Mouse (Mus musculus) hindbrain, embryonic 10.5 days (tissue): ENCODE measurements around the gene Phf20. TPM values are rescaled to one million over a fixed set of nuclear protein-coding genes. Genes with fewer than 3 reads are reported as not detected.

Source experiments
- DNase-seq: peaks from one replicate; pipeline ENCODE4 v3.0.0-alpha.2; 2017; ENCODE audit warnings: low spot score
- H3K27ac ChIP-seq: fragments of 300-500 bp; sonication (generic); 2 replicates; pipeline ENCODE4 v1.5.1; 2016; ENCODE audit warnings: mild to moderate bottlenecking, moderate library complexity
- H3K27me3 ChIP-seq: fragments of 300-500 bp; sonication (generic); 2 replicates; pipeline ENCODE4 v1.6.1; 2016; ENCODE audit warnings: mild to moderate bottlenecking; ENCODE audit not compliant: poor library complexity, insufficient read depth, severe bottlenecking
- H3K36me3 ChIP-seq: fragments of 300-500 bp; sonication (generic); 2 replicates; pipeline ENCODE4 v1.6.1; 2016; ENCODE audit warnings: mild to moderate bottlenecking, moderate library complexity
- H3K4me1 ChIP-seq: fragments of 300-500 bp; sonication (generic); replicated peaks from 2 replicates; pipeline ENCODE4 v1.6.1; 2016; ENCODE audit warnings: mild to moderate bottlenecking
- H3K4me3 ChIP-seq: fragments of 300-500 bp; sonication (generic); 2 replicates; pipeline ENCODE4 v1.5.1; 2016; ENCODE audit warnings: mild to moderate bottlenecking, moderate library complexity
- H3K9me3 ChIP-seq: fragments of 300-500 bp; sonication (generic); 2 replicates; pipeline ENCODE4 v1.6.1; 2016; ENCODE audit warnings: mild to moderate bottlenecking, moderate library complexity
- WGBS: fragments of 180-500 bp; shearing (Covaris S2); methylation state at CpG from one replicate; pipeline ENCODE4 v1.1.7; 2016; 5-methylcytosine and 5-hydroxymethylcytosine counted together
- polyA plus RNA-seq: library from polyadenylated mRNA; unstranded; fragments of >200 nt; fragmentation: Nextera tagmentation; extraction: Ambion mirVana; gene quantifications from 2 replicates; pipeline ENCODE4 v1.2.1, GENCODE M21; 2016

Gene Phf20
- polyA plus RNA-seq, 1 experiment from 2014 or later, result 73.4 TPM

- Histone ChIP-seq H3K9me3 (no peaks in the 10 kb centered on the region), H3K36me3 (peaks cover 93% of the 10 kb centered on the region), H3K4me3 (no peak overlapping the region), H3K4me1 (no peaks in the 10 kb centered on the region), H3K27ac (no peak overlapping the region), H3K27me3 (no peaks in the 10 kb centered on the region)
- WGBS, result 94% methylated on average over 2 of the region's 2 CpGs
- no peak for DNase-seq
Measured at GRCm38 (mm10) chr2:156295601-156296063, 99.4 kb downstream of the Phf20 start.

GRCm38 (mm10) chr2:156296190-156296589, 99.9 kb downstream of the Phf20 start:
- Histone ChIP-seq H3K27ac (no peak overlapping the region), H3K27me3 (no peaks in the 10 kb centered on the region), H3K36me3 (peaks cover 93% of the 10 kb centered on the region), H3K9me3 (no peaks in the 10 kb centered on the region), H3K4me3 (no peak overlapping the region), H3K4me1 (no peaks in the 10 kb centered on the region)
- no peak for DNase-seq
- 93% methylated on average over 3 of the region's 3 CpGs for WGBS

- H3K4me3 ChIP-seq, result no peak overlapping the region
- no peaks in the 10 kb centered on the region for H3K4me1 ChIP-seq
- 94% methylated on average over 3 of the region's 3 CpGs for WGBS
- DNase-seq, result no peak
- H3K36me3 ChIP-seq, result peaks cover 94% of the 10 kb centered on the region
- H3K27ac ChIP-seq, result no peak overlapping the region
- H3K27me3 ChIP-seq, result no peaks in the 10 kb centered on the region
- no peaks in the 10 kb centered on the region for H3K9me3 ChIP-seq
Measured at GRCm38 (mm10) chr2:156297653-156298052, 101.4 kb downstream of the Phf20 start.

GRCm38 (mm10) chr2:156298458-156298857, 102.2 kb downstream of the Phf20 start:
- DNase-seq, result no peak
- H3K4me3 ChIP-seq, result no peak overlapping the region
- H3K27me3 ChIP-seq, result no peaks in the 10 kb centered on the region
- no peaks in the 10 kb centered on the region for H3K9me3 ChIP-seq
- 96% methylated on average over 7 of the region's 7 CpGs for WGBS
- H3K27ac ChIP-seq, result no peak overlapping the region
- H3K4me1 ChIP-seq, result no peaks in the 10 kb centered on the region
- peaks cover 94% of the 10 kb centered on the region for H3K36me3 ChIP-seq

GRCm38 (mm10) chr2:156302063-156302462, 105.8 kb downstream of the Phf20 start:
- Histone ChIP-seq H3K27me3 (no peaks in the 10 kb centered on the region), H3K9me3 (no peaks in the 10 kb centered on the region), H3K36me3 (peaks cover 92% of the 10 kb centered on the region), H3K4me3 (no peak overlapping the region), H3K27ac (no peak overlapping the region), H3K4me1 (no peaks in the 10 kb centered on the region)
- WGBS, result 92% methylated on average over 4 of the region's 4 CpGs
- no peak for DNase-seq

- Histone ChIP-seq H3K4me3 (no peak overlapping the region), H3K36me3 (peaks cover 90% of the 10 kb centered on the region), H3K27me3 (no peaks in the 10 kb centered on the region), H3K4me1 (no peaks in the 10 kb centered on the region), H3K27ac (no peak overlapping the region), H3K9me3 (no peaks in the 10 kb centered on the region)
- WGBS, result 92% methylated on average over 4 of the region's 4 CpGs
- DNase-seq, result no peak
Measured at GRCm38 (mm10) chr2:156304351-156304750, 108.1 kb downstream of the Phf20 start.

GRCm38 (mm10) chr2:156305818-156306217, 109.6 kb downstream of the Phf20 start:
- H3K4me1 ChIP-seq, result no peaks in the 10 kb centered on the region
- DNase-seq, result no peak
- H3K4me3 ChIP-seq, result no peak overlapping the region
- 87% methylated on average over 2 of the region's 2 CpGs for WGBS
- H3K27me3 ChIP-seq, result no peaks in the 10 kb centered on the region
- H3K36me3 ChIP-seq, result peaks cover 87% of the 10 kb centered on the region
- H3K9me3 ChIP-seq, result no peaks in the 10 kb centered on the region
- no peak overlapping the region for H3K27ac ChIP-seq

- H3K36me3 ChIP-seq, result peaks cover 74% of the 10 kb centered on the region
- 66% methylated on average over 5 of the region's 5 CpGs for WGBS
Measured at GRCm38 (mm10) chr2:156307261-156307660, 111.0 kb downstream of the Phf20 start.

GRCm38 (mm10) chr2:156309948-156310347, 113.7 kb downstream of the Phf20 start:
- peaks cover 25% of the 10 kb centered on the region for H3K4me1 ChIP-seq
- no peak overlapping the region for H3K27ac ChIP-seq
- H3K36me3 ChIP-seq, result peaks cover 61% of the 10 kb centered on the region
- H3K9me3 ChIP-seq, result no peaks in the 10 kb centered on the region
- WGBS, result 95% methylated on average over 5 of the region's 5 CpGs
- H3K27me3 ChIP-seq, result no peaks in the 10 kb centered on the region
- no peak overlapping the region for H3K4me3 ChIP-seq
- DNase-seq, result no peak

More at GRCm38 (mm10) chr2:156307261-156307660, 111.0 kb downstream of the Phf20 start:
- Histone ChIP-seq H3K27me3 (no peaks in the 10 kb centered on the region), H3K9me3 (no peaks in the 10 kb centered on the region), H3K27ac (no peak overlapping the region), H3K4me1 (peaks cover 10% of the 10 kb centered on the region; the same call in 1 of the 2 replicates), H3K4me3 (no peak overlapping the region)
- DNase-seq, result peak; percentile 9

- Histone ChIP-seq H3K27ac (no peak overlapping the region), H3K9me3 (no peaks in the 10 kb centered on the region), H3K4me1 (peaks cover 25% of the 10 kb centered on the region), H3K4me3 (no peak overlapping the region), H3K27me3 (no peaks in the 10 kb centered on the region), H3K36me3 (peaks cover 60% of the 10 kb centered on the region)
- whole genome bisulfite sequencing, result 93% methylated on average over 5 of the region's 5 CpGs
- no peak for DNase-seq
Measured at GRCm38 (mm10) chr2:156310455-156310854, 114.2 kb downstream of the Phf20 start.

GRCm38 (mm10) chr2:156310945-156311344, 114.7 kb downstream of the Phf20 start:
- Histone ChIP-seq H3K9me3 (no peaks in the 10 kb centered on the region), H3K36me3 (peaks cover 61% of the 10 kb centered on the region), H3K27ac (no peak overlapping the region), H3K4me3 (peak overlapping the region; percentile 85), H3K27me3 (no peaks in the 10 kb centered on the region), H3K4me1 (peaks cover 25% of the 10 kb centered on the region)
- 93% methylated on average over 5 of the region's 5 CpGs for WGBS
- no peak for DNase-seq

GRCm38 (mm10) chr2:156311441-156311840, 115.2 kb downstream of the Phf20 start:
- H3K27me3 ChIP-seq, result no peaks in the 10 kb centered on the region
- peaks cover 25% of the 10 kb centered on the region for H3K4me1 ChIP-seq
- H3K4me3 ChIP-seq, result peak overlapping the region; percentile 85
- 27% methylated on average over 8 of the region's 8 CpGs for WGBS
- H3K27ac ChIP-seq, result peak overlapping the region; percentile 98
- peaks cover 61% of the 10 kb centered on the region for H3K36me3 ChIP-seq
- H3K9me3 ChIP-seq, result no peaks in the 10 kb centered on the region
- no peak for DNase-seq

GRCm38 (mm10) chr2:156311841-156312291, 115.6 kb downstream of the Phf20 start:
- Histone ChIP-seq H3K27me3 (no peaks in the 10 kb centered on the region), H3K4me3 (peak overlapping the region; percentile 85), H3K9me3 (no peaks in the 10 kb centered on the region), H3K4me1 (peaks cover 25% of the 10 kb centered on the region), H3K27ac (peak overlapping the region; percentile 98), H3K36me3 (peaks cover 58% of the 10 kb centered on the region)
- peak; percentile 77 for DNase-seq
- under 1% methylated on average over 53 of the region's 53 CpGs for WGBS
